Mouse (Mus musculus) layer of hippocampus, adult 18-20 months (tissue): ENCODE measurements around the gene Col9a3. TPM values are rescaled to one million over a fixed set of nuclear protein-coding genes. Genes with fewer than 3 reads are reported as not detected.

Source experiments
- DNase-seq, 2 experiments: peaks; one replicate each; pipeline ENCODE4 v3.0.0; 2022; ENCODE audit warnings: low spot score in 2 of 2
- long read RNA-seq: library from polyadenylated mRNA; stranded (forward); transcript quantifications from one replicate; pipeline ENCODE4 v2.0.0, GENCODE M21; 2021
- total RNA-seq, 2 experiments: library from RNA; stranded (reverse); gene quantifications; 2 replicates each; pipeline ENCODE4 v1.2.3; 2021

Col9a3 gene
- total RNA-seq: 1 to 10 TPM; 5.8 to 6.7 TPM
- long read RNA-seq, partial matches to known transcripts: 5 of 11 reads
- long read RNA-seq, other reads (novel, unspliced or antisense): 4 of 11 reads

GRCm38 (mm10) chr2:180597490-180597889, at the start of gene Col9a3:
Gene Col9a3 (plus strand): TSS chr2:180597790.
- DNase-seq: no peak

- DNase-seq: no peak
Measured at GRCm38 (mm10) chr2:180552340-180552739, 45.2 kb upstream of the Col9a3 start.

DNA sequence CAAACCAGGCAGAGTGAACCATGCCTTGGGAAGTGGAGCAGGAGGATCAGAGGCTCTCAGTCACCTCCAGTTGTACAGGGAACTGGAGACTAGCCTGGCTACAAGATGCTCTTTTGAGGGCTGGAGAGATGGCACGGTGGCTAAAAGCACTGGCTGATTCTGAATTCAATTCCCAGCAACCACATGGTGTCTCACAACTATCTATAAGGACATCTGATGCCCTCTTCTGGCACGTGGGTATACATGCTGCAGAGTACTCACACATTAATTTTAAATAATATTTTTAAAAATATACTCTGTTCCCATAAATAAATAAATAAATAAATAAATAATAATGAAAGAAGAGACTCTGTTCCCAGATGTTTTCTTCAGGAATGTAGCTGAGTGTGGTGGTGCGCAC, 42.4 kb upstream of the Col9a3 start:
- DNase-seq: no peak

DNA sequence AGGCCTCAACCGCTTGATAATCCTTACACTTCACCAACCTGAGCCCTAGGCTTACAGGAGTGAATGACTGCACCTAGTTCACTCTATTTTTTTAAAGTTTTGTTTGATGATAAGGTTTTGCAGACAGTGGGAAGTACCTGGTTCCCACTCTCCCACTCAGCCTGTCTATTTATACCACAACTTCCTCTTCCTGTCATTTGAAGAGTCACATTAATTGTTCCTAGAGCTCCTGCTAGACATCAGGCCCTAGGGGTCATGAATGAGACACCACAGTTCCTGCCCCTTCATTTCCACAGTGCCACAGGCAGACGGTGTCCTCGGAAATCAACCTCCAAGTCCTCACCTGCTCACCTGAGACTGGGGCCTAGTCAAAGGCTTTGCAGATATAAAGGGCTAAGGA, 41.1 kb upstream of the Col9a3 start:
- DNase-seq: no peak

DNA sequence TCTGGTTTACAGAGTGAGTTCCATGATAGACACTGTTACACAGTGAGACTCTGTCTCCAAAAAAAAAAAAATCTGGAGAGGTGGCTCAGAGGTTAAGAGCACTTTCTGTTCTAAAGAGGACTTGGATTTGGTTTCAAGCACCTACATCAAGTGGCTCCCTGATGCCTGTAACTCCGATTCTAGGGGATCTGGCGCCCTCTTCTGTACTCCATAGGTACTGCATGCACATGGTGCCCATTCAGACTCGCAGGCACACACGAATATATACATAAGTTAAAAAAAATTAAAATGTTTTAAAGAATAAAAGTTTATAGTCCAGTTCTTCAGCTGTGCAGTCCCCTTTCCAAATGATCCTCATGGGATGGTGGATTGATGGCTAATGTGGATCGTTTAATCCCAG, 37.3 kb upstream of the Col9a3 start:
- DNase-seq: no peak

GRCm38 (mm10) chr2:180562146-180562545, 35.4 kb upstream of the Col9a3 start:
- no peak for DNase-seq

DNA sequence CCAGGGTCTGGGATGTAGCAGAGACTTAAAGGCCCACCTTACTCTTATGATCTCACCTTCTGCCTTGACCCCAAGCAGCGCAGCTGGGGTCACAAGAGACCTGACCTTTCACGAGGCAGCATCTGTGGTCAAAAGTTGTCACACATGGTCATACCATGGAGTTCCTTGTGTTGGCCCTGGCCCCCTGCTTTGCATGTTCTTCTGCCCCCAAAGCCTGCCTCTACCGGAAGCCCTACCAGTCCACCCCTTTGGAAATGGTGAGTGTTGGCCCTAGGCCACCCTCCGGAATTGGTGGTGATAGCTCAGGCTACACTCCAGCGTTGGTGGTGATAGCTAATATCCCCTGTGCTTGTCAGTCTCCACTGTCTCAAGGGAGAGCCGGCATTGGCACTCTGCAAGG, 34.3 kb upstream of the Col9a3 start:
- DNase-seq: no peak

DNA sequence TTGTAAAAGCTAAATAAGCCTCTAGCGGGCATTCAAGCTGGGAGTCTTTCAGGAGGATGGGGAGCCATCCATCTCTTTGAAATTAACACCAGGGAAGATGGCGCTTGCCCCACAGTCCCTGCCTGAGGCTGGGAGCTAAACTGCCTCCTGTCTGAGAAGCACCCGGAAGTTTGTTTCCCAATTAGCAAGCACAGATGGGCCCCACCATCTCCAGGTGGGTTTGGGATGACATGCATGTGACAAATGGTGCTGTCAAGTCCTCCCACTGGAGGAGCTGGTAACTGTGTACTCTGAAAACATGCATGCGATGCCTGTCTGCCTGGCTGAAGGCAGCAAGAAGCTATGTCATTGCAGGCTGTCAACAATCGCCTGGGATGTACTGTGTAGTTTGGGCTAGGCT, 33.7 kb upstream of the Col9a3 start:
- DNase-seq: peak; percentile 37 to 56

- DNase-seq: no peak
Measured at GRCm38 (mm10) chr2:180566240-180566913, 31.2 kb upstream of the Col9a3 start.

DNA sequence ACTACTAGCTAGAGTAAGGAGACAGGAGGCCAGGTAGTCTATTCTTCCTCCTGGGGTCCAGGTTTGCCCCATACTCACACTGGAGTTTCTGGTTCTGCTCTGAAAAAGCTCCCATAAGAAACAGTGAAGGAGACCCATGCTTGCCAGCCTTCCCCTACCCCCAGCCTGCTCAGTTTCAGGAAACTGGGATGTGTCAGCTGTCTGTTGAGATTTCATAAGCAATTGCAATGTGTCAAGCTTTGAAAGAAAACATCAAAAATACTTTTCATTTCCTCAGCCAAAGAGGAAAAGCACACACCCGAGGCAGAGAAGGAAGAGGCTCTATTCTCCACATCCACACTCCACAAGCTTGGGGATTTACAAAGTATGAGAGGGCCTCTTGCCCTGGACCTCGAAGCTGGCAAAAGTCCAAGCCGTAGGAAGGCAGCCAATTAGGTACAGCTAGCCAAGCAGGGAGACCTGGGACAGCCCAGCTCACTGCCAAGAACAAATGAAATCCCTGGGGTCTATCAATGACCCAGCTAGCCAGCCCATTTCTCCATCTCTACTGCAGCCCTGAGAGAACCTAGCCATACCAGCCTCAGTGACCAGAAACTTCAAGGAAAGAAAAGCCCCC, 28.5 kb upstream of the Col9a3 start:
- peak in 1 of 2 experiments; percentile 48 for DNase-seq

- DNase-seq: no peak
Measured at GRCm38 (mm10) chr2:180576482-180576881, 21.1 kb upstream of the Col9a3 start.

DNA sequence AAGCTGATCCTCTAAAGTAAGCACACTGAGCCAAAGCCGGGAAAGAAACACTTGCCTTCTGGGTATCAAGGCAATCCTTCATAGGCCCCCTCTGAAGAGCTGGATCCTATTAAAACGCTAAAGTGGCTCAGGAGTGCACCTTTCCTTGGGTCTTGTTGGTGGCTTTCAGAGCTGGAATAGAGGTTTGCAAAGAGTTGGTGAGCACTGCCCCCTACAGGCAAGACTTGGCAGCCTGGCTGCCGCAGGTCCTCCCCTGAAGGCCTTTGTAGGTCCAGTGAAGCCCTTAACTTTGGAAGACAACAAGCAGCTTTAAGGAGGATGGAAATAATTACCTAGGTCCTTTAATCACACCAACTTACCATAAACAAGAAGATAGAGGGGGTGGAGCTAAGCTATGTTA, 18.9 kb upstream of the Col9a3 start:
- peak; percentile 51 to 85 for DNase-seq

DNA sequence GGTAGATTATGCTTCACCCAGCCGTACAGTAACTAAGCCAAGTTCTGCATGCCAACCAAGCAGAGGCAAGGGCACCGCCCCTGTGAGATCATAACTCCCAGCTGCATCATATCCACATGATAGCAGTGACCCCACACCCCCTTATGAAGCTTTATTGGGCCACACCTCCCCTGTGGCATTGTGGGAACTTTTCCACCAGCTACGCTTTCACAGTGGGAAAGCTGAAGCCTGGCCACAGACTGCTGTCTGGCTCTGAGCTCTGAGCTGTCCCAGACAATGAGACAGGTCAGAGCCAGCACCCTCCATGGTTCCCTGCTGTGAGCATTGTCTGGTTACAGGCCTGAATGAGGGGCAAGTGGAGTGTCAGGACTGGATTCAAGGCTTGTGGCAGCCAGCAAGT, 16.6 kb upstream of the Col9a3 start, which contains the start of gene Mrgbp:
TSS of gene Mrgbp (plus strand) at position 303 of the 400 bp plus-strand sequence.
- no peak for DNase-seq

- DNase-seq: peak; percentile 96 to 98
Measured at GRCm38 (mm10) chr2:180582481-180583153, 15.0 kb upstream of the Col9a3 start.

DNA sequence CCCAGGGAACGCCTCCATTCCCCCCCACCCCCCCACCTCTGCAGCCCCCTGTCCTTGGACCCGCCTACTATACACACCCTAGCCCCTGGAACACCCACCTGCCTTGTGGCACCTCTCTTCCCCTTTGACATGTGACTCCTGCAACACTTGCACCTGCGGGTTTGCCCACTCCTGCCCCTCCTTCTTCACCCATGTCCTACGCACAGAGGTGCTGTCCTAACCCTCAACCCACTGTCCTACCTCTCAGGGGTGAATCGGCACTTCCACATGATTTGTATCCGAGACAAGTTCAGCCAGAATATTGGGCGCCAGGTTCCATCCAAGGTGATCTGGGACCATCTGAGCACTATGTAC, 14.5 kb upstream of the Col9a3 start:
- DNase-seq: no peak

DNA sequence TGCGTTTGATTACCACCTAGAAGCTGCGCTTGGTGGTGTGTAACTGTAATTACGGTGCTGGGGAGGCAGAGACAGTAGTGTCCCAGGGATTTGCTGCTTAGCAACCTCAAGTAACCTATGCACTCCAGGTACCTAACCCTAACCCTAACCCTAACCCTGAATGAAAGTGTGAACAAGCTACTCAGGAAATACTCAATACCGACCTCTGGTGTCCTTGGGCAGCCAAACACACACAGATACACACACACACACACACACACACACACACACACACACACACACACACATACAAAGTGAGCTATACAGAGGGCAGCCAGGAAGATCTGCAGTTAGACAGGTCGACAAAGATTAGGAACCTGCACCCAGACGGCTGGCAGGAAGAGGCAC, 8.9 kb upstream of the Col9a3 start:
- DNase-seq: no peak

DNA sequence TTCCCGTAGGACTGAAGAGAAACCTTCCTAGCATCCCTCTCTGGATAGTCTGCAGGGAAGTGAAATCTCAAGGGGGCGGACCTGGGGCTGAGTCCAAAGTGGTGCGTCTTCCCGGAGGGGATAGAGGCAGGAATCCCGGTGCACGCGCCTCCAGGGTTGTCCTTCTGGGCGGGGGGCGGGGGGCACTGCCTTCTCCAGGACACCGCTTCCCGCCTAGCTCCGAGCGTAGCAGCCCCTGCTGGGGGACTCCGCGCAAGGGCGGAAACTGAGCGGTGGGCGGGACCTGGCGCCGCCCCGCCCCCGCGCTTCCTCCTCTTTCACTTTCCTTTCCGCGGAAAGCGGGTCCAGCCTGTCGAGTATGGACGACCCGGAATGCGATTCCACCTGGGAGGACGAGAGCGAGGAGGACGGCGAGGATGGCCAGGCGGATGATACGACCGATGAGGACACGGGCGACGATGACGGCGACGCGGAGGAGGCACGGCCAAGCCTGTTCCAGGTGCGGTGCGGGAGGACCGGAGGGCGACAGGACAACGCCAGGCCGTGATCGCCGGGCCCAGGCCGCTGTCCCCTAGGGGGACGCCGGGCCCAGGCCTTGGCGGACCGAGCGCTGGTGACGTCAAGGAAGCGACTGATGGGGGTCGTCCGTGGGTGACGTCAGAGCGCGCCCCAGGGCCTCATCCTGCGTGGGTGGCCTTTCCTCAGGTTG, 8.3 kb upstream of the Col9a3 start, which contains the start of gene Ogfr:
TSS of gene Ogfr (plus strand) at position 123 of the 709 bp plus-strand sequence.
- peak; percentile 70 to 84 for DNase-seq

DNA sequence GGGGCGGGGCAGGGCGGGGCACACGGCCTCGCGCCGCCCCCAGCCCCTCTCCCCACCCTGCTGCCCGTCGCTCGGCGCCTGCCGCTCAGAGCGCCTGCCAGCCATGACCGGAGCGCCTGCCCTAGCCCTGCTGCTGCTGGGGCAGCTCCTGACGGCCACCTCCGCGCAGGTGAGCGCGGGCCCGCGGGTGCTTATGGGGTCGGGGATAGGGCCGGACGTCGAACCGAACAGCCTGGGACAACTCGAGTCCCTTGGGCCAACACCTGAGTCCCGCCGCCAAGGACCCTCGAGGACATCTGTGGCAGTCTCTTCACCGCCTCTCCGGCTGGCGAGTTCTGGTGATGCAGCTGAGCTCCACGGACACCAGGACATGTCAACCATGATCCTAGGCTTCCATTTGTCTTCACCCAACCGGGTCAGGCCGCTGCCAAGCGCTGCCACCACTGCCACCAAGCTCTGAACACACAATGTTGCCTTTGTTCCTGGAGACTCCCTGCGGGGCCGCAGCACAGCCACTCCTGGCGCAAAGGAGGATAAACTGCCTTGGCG, 641 bp downstream of the Col9a3 start:
- peak in 1 of 2 experiments; percentile 22 for DNase-seq

GRCm38 (mm10) chr2:180600569-180601021, 3.0 kb downstream of the Col9a3 start:
- DNase-seq: peak in 1 of 2 experiments; percentile 19

DNA sequence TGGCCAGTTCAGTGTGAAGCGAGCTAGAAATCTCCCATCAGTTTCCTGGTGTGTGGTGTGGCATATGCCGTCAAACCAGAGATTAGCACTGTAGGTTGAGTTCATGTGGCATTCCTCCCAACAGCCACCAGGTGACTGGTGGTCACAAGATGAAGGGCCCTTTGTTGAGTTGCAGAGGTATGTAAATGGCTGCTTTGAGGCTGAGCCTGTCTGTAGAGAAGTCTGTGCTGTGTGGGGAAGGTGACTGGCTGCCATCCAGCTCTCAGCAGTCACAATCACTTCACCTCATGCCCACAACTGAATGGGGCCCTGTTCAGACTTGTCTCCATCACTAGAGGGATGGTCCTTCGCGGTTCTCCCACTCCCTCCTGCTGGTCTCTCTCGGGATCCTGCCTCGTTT, 7.2 kb downstream of the Col9a3 start:
- DNase-seq: no peak

DNA sequence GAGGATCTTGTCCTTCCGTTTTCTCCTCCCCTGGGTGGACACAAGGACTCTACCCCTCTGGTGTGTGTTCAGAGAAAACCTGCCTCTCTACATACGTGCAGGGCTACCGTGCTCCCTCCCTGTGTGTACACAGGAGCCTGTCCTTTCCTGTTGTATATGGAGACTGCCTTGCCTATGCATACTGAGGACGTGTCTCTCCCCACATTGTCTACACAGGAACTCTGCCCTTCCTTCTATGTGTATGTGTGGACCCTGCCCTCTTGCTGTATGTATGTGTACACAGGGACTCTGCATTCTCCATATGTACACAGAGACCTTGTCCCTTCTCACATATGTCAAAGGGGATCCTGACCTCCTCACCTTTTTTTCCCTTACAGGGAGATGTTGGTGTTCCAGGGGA, 12.7 kb downstream of the Col9a3 start:
- no peak for DNase-seq
